Mouse (Mus musculus): ENCODE results near the gene Coq5.
A peak's percentile ranks its signal among the peaks of the same experiment; 100 is the strongest.

Gene Coq5

GRCm38 (mm10) chr5:115279226-115280049 lies at the start of gene Coq5:
Coq5 (plus strand) TSS chr5:115279666.
- peak; percentile 95 to 96 for DNase-seq

GRCm38 (mm10) chr5:115230830-115231551 lies 48.5 kb upstream of the Coq5 start:
- no peak for DNase-seq

- DNase-seq, result no peak
These were observed 47.8 kb upstream of the Coq5 start for GRCm38 (mm10) chr5:115231552-115232120.

GRCm38 (mm10) chr5:115232516-115232915 lies 47.0 kb upstream of the Coq5 start:
- no peak for DNase-seq

DNA sequence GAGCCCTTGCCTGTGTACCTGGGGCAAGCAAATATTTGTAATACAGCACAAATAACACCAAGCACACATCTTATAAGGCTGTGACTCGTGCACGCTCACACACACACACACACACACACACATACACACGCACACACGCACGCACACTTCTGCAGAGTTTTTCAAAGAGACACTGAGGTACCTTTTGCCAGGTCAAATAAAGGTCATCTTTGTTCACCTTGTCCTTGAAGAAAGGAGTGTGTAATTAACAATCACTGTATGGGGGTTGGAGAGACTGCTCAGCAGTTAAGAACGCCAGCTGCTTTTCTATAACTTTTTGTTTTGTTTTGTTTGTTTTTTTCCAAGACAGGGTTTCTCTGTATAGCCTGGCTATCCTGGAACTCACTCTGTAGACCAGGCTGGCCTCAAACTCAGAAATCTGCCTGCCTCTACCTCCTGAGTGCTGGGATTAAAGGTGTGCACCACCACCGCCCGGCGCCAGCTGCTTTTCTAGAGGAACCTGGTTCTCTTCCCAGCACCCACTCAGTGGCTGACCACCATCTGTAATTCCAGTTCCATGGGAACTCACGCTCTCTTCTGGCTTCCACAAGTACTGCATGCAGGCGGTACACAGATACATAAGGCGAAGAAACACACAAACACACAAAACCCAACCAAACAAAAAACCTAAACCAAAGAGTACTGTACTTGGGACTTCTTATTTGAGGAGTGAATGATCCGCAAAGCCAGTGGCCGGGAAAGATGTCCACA lies 46.3 kb upstream of the Coq5 start:
- no peak for DNase-seq

DNA sequence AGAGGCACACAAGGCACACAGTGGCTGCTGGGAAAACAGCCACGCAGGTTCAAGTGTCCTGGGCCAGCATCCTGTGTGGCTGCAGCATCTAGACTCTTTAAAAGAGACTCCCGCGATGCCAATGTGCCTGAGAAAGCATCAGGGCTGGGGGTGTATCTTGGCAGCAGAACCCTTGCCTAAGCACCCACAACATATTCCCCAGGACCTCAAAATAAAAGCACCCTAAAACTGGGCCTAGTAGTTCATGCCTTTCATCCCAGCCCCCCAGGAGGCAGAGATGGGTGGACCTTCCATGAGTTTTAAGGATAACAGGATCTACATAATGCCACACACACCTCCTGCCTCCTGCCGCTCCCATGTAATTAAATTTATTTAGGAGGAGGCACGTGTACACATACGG lies 44.9 kb upstream of the Coq5 start:
- no peak for DNase-seq

DNA sequence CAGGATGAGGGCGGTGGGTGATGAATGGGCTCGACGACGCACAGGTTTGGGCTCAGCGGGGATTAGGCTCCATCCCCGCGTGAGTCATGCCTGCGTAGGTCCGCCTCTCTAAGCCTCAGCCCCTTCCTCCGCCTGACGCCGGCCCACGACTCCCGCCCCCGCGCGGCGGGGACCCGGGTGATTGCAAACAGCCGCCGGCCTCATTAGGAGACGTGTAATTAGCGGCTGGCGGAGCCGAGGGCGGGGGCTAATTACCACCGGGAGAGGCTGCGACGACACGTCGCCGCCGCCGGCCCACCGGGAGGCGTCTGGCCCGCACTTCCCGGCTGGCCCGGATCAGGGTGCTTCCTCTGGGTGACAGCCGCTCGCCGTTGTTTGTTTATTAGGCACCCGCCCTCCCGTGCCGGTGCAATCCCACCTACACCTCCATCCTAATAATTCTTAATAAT lies 44.1 kb upstream of the Coq5 start:
- peak; percentile 78 to 84 for DNase-seq

- peak; percentile 96 to 98 for DNase-seq
These were observed 43.6 kb upstream of the Coq5 start, which contains the start of gene Pop5 for GRCm38 (mm10) chr5:115235786-115236263. Pop5 (plus strand) TSS chr5:115235836.

GRCm38 (mm10) chr5:115237803-115238728 lies 41.4 kb upstream of the Coq5 start:
- DNase-seq, result peak; percentile 94 to 97

DNA sequence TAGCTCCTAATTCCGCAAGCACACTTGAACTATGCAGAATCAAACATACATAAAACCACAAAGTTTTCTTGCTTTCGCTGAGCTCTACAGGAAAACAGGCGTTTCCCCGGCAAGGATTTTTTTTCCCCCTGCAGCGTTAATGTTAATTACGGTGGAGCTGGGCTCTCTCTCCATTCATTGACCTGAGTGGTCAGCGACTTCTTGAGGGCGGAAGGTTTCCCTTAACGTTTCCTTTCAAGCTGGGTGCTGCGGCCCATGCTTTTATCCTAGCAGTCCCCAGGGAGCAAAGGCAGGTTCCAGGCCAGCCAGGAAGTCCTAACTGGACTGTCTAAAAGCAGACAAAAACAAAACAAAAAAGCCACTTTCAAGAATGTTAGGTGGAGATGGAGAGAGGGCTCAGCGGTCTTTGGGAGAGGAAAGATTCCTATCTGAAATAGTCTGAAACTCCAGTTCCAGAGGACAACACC lies 40.7 kb upstream of the Coq5 start:
- no peak for DNase-seq

DNA sequence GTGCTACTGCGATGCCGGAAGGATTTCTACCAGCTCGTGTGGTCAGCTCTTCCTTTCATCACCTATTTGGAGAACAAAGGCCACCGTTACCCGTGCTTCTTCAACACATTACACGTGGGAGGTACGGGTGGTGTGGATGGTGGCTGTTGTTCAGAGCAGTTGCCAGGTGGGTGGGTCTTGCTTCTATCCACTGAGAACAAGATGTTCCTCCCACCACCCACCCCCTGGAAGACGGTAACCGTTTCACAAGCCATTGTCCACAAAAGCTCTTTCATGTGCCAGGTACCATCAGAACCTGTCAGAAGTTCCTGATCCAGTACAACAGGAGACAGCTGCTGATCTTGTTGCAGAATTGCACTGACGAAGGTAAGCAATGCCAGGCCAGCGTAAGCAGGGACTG lies 39.3 kb upstream of the Coq5 start:
- DNase-seq, result no peak

GRCm38 (mm10) chr5:115255472-115255871 lies 24.0 kb upstream of the Coq5 start:
- no peak for DNase-seq

GRCm38 (mm10) chr5:115256909-115257546 lies 22.4 kb upstream of the Coq5 start:
- DNase-seq, result no peak

- DNase-seq, result no peak
These were observed 19.1 kb upstream of the Coq5 start for GRCm38 (mm10) chr5:115260356-115260755.

GRCm38 (mm10) chr5:115261141-115261540 lies 18.3 kb upstream of the Coq5 start:
- DNase-seq, result no peak

DNA sequence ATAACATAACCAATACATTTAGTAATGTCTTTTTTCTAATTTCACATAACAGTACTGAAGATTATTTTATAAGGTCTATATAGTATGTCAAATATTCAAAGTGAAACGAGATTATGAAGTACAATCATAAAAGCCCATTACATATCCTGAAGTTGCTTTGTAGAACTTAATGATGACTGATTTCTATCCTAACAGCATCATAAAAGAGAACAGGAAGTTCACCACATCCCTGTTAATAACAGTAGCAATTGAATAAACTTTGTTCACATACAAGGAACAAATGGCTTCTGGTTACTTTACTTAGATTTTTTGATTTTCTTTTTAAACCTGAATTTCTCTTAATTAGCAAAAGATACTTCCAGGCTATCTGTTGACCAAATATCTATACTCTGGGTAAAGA lies 17.6 kb upstream of the Coq5 start:
- no peak for DNase-seq

DNA sequence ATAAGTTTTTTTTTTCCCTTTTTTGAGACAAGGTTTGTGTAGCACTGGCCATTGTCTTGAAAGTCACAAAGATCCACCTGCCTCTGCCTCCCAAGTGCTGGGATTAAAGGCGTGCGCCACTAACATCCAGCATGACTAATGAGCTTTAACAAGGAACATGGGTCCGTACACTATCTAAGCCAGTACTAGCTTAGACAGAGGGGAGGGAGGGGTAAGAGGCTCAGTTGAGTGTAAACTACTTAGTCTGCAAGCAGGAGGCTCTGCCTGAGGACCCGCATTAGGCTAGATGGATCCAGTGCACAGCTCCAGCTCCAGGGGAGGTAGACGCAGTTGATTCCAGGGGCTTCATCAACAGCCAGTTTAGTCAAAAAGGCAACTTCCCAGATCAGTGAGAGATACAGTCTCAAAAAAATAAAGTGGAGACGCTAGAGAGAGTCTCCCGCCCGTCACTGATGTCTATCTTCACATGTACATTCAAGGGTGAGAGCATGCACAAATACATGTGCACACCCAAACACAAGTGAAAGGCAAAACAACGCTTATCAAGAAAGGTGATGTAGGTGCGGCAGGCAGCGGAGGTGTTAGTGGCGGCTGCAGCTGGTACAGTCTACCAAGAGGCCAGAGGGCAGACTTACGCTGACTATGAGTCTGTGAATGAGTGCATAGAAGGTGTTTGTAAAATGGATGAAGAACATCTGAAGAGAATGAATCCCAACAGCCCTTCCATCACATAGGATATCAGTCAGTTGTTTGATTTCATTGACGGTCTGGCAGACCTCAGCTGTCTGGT lies 16.8 kb upstream of the Coq5 start:
- DNase-seq, result no peak

- DNase-seq, result no peak
These were observed 13.1 kb upstream of the Coq5 start for GRCm38 (mm10) chr5:115266340-115266739.

DNA sequence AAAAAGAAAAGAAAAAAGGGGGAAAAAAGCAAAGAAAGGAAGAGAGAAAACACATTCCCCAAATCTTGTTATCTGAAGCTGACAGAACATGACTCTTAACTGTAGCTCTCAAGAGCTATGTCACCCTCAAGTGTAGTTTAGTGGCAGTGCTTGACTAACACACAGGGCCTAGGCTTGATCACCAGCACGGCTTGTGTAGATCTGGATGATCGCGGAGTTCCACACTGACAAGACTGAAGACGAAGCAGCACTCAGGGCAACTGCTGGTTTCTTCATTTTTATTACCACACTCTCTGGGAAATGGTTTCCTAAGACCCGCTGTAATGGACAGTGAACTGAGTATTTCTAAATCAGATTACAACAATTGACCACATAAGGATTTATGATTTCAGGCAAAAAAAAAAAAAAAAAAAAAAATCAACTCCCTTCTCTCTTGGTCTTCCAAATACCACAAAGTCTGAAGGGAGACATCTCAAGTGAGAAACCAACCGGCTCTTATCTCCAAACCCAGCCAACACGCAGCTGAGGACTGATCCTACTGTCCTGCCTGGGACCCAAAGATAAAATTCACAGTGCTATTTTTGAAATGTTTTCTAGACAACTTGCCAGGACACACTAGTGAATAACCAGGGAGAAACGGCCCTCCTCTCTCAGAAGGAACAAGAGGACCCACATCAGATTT lies 12.5 kb upstream of the Coq5 start:
- no peak for DNase-seq
